Mouse (Mus musculus) urinary bladder, postnatal 4 days (tissue): ENCODE results near the gene Capn8.

Experiments used
- DNase-seq, 2 experiments: peaks; one replicate each; pipeline ENCODE4 v3.0.0; 2021 to 2022; ENCODE audit warnings: low spot score in 2 of 2

Gene Capn8

GRCm38 (mm10) chr1:182550761-182551160, 14.0 kb upstream of the Capn8 start:
- DNase-seq, result no peak

- DNase-seq, result no peak
Measured at GRCm38 (mm10) chr1:182553649-182554375, 11.0 kb upstream of the Capn8 start.

GRCm38 (mm10) chr1:182558271-182558670, 6.5 kb upstream of the Capn8 start:
- DNase-seq, result no peak

GRCm38 (mm10) chr1:182559530-182559929, 5.3 kb upstream of the Capn8 start:
- no peak for DNase-seq

DNA sequence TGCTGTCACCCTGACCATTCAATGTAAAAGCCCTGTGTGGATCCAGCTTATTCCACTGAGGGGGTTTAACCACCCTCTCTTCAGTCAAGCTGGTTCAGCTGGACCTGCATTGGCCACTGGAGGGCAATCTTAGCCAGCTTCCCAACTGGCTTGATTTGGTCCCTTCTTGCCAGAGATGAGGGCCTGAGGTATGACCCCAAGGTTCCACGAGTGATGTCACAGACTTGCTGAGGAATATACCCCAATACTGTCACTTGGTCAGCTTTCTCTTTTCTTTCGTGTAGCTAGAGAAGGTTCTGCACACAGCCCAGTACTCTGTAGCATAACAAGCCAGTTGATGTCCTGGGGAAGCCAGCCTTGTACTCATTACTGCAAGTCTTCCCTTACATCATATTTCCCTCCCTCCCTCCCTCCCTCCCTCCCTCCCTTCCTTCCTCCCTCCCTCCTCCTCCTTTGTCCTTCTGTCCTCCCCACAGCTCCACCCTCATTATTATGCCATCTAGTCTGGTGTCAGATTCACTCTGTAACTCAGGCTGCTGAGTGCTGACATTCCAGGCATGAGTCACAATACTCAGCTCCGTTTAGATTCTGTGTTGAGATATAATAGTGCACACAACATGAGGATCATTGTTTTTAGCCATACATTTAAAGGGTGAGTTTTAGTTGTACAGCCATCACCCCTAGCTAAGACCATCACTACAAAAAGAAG, 4.3 kb upstream of the Capn8 start:
- DNase-seq, result no peak

GRCm38 (mm10) chr1:182561945-182562514, 2.8 kb upstream of the Capn8 start:
- DNase-seq, result no peak

DNA sequence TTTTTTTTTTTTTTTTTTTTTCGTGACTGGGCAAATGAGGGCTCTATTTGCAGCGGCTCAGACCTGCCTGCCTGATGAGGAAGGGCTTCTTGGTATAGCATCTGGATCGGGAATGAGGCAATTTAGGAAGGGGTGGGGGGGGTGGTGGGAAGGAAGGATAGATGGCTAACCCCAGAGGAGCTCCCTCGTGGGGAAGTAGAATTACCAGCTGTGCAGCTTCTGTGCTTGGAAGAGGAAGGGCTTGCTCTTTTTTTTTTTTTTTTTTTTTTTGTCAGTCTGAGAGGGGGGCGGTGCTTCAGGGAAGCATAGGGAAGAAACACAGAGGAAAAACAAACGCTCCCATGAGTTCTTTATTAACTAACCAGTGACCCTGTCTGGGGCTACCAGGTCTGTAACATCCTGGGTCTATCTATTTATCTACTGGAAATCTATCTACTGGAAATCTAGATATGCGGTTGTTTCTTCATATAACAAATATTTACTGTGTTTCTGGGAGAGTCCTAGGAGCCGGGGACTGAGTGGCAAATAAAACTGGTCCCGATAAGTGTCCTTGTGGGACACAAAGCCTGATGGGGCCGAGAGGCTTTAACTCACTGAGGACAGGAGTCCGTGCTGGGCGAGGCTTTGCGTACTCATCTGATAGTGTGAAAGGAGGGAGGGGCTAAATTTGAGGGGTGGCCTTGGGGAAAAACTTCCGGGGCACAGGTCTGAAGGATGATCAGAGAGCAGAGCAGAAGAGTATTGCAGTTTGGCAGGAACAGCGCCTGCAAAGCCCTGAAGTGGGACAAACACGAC, 2.0 kb upstream of the Capn8 start:
- DNase-seq, result no peak

DNA sequence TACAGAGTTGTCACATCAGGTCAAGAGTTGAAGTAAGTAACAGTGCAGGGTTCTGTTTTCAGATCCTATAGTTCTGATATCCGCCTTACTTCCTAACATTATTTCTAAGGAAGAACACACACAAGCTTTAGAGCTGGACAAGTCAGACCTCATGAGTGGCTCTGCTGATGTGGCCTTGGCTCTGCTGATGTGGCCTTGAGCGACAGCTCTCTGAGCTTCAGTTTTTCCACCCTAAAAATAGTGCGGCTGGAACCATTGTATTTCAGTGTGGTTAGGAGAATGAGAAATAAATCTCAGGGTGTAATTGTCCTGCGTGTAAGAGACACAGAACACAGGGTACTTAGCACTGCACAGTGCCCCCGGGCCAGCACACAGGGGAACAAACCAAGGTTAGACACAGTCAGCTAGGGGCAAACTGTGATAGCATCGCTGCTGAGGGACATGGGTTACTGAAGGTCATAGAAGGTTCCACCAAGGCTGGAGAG, 586 bp downstream of the Capn8 start:
- no peak for DNase-seq

DNA sequence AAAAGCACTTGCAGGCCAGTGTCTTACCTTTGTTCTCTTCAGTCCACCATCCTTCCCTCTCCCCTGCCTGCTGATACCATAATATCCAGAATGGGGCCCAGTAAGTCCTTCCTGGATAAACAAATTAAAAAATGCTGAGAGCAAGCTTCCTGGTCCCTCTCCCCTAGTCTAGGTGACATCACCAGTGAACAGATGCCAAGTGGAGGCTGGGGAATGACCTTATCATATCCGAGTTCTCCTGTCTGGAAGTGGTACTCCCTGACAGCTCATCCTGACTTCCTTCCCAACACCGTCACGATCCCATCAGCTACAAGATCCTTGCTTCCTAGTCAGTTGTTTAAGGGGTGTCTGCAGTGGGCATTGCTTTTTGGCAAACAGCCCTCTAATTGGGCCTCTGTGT, 6.3 kb downstream of the Capn8 start:
- DNase-seq, result no peak

DNA sequence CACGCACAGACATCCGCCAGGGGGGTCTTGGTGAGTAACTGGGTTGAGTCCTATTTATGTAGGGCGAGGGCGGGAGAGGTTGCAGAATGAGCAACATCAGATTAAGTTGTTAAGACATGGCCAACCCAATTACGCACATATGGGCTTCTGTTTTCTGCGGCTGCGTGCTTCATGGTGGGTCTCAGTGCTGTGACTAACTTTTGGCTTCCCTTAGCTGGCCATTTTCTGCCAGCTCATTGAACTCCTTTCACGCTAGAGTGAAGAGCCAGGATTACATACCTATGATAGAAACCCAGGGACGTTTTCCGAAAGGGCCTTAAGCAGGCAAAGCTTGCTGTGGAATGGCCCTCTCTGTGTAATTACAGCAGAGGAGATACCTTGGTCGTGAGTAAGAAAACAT, 7.2 kb downstream of the Capn8 start:
- DNase-seq, result no peak

GRCm38 (mm10) chr1:182573856-182574665, 9.3 kb downstream of the Capn8 start:
- no peak for DNase-seq

DNA sequence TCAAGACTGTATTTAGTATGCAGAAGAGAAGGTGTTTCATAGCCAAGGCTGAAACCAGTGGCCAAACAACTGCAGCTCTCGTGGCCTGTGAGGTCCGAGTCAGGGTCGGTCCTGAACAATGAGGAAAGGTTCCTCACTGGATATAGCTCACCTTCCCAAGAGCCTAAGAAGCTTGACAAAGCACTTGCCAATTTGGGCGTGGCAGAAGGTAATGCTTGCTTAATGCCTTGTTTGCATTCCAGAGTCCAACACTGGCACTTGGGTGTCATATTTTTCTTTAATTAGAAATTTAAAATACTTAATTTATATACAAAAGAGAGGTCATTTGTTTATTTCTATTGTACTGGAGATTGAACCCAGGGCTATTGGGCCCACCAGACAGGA, 9.9 kb downstream of the Capn8 start:
- no peak for DNase-seq

GRCm38 (mm10) chr1:182584169-182584568, 19.4 kb downstream of the Capn8 start:
- no peak for DNase-seq

DNA sequence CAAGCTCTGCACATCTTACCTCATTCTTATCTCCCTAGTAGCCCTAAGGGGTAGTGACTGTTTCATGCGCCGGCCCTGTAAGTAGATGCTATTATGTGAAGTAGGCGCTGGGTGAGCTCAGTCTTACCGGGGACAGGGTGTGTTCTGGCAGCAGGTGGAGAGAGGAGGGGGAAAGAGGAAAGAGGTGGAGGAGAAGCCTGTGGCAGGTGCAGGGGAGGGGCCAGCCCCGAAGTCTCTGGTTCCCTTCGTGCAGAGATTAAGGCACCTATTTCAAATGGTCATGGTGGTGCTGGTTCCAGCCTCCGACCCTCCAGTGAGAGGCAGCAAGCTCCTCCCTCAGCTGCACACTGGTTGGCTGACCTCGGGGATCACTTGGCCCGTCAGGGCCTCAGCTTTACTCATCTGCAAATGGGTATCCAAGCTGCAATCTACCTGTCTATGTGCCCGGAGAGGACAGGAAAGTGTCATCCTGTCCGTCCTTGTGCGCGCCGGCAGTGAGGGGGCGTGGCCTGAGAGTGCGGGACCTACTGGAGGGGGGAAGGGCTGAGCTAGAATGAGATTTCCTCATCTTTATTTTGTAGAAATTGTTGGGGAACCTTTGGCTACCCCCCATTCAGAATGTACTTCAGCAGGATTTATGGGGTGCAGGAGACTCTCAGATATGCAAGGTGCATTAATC, 20.5 kb downstream of the Capn8 start:
- DNase-seq, result no peak

DNA sequence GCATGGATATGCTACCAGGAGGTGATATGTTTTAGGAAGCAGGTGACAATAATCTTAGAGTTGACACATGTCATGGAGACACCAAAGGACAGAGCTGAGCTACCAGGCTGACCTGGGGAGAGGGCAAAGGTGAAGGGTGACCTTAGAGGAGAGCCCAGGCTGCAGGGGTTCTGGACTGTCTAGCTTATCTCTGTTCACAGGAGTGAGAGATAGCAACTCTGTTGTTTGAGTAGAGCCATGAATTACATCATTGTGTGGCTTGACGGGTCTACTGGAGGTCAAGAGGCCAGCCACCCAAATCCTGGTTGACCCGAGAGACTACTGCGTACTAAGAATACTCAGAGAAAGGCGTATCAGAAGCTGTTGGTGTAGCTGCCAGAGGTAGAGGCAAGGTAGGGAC, 22.9 kb downstream of the Capn8 start:
- DNase-seq, result no peak

DNA sequence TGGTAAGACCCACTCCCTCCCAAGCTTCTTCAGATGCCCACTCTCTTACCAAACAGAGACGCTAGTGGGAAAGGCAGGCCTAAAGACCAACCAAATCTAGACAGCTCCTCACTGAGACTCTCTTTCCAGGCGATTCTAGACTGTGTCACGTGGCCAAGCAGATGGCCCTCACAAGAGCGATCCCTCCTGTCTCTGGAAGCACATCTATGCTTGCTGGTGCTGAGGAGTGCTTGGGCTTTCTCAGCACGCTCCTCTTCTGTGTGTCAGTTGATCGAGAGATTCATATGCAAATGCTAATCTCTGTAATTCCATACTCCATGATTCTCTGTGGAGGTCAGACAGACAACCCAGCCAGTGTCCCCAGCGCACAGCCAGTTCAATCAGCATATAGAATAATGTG, 26.7 kb downstream of the Capn8 start:
- DNase-seq, result no peak

DNA sequence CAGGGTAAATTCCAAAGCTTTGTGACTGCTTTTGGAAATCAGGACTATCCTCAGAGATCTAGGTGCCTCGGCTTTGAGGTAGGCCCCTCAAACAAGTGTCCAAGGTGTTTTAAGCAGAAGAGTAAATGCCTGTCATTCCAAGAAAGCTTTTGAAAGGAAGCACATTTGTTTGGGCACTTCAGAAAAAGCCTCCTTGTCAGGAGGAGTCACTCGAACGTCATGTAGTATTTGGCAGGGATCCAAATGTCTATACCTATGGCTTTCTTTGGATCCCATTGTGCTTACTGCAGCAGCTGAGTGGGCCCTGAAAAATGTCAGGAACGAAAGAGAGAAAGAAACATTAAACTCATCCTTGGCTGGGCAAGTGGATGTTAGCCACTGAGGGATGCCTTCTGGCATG, 27.6 kb downstream of the Capn8 start:
- no peak for DNase-seq

DNA sequence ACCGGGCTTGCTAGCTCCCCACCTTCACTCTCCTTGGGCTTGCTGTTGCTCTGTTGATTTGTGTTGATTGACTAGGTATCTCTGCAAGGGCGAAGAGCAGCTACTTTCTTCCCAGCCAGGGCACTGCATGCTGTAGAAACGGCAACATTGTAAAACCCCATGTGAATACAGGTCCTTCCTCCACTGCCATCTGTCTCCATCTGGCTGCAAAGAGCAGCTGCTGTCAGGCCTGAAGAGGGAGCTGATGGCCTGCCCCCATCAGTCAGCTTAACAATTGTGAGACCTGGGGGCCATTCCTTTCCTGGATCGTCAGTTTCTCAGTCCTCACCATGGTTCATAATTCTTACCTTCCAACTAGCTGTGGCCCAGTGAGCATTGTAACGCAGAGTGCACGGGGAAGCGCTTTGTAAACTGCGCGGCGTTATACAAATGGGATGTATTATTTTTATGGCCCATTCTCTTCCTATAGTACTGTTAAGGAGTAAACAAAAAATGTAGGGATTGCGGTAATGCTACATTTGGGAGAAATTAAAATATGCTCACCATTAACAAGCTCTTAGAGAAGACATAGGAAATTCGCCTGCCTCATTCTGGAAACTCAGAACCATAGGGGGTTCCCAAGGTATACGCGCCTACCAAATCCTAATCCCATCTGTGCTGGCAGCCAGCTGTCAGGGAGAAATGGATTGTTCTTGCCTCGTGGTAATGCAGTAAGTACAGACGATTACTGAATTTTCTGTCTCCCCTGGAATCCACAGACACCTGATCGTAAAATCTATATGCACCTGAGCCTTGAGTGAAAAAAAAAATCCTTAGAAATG, 40.7 kb downstream of the Capn8 start:
- DNase-seq, result no peak

DNA sequence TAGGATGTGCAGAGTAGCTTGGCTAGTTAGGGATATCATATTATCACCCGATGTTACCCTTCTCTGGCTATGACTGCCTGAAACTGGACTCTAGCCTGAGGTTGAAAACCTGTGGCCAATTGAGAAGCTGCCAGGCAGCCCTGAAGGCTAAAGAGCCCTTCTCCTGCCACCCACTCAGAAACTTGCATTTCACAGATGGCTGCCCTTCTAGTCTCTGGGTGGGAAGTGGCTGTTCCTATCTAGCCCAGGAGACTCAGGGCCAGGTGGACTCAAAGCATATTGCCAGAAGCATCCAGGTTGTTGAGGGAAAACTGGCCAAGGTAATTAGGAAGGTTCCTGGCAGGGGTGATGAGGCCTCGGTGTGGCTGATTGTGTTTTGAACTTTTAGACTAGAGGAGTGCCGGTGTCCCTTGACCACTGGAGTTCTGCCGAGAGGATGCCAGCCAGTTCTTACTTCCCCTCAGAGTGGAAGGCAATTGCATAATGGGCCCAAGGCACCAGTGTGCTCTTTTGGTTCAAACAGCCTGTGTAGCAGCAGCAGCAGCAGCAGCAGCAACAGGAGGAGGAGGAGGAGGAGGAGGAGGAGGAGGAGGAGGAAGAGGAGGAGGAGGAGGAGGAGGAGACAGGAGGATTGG, 45.0 kb downstream of the Capn8 start:
- DNase-seq, result no peak
